Mouse (Mus musculus) liver, embryonic 13.5 days (tissue): Measurements from ENCODE around the gene Hexa. TPM values are rescaled to one million over a fixed set of nuclear protein-coding genes. Genes with fewer than 3 reads are reported as not detected.

Experiments used
- ATAC-seq: fragments of 200-750 bp; cut with Nextera tagmentation; 2 replicates; pipeline ENCODE4 v1.8.0; 2017; ENCODE audit warnings: low read depth, mild to moderate bottlenecking, moderate number of reproducible peaks, moderate library complexity
- DNase-seq: peaks from one replicate; pipeline ENCODE4 v3.0.0; 2022
- H3K27ac ChIP-seq: fragments of 300-500 bp; sonication (generic); 2 replicates; pipeline ENCODE4 v1.5.1; 2015; ENCODE audit warnings: moderate library complexity, mild to moderate bottlenecking, inconsistent platforms
- H3K27me3 ChIP-seq: fragments of 300-500 bp; sonication (generic); 2 replicates; pipeline ENCODE4 v1.6.1; 2015; ENCODE audit warnings: mild to moderate bottlenecking, inconsistent platforms
- H3K36me3 ChIP-seq: fragments of 300-500 bp; sonication (generic); 2 replicates; pipeline ENCODE4 v1.6.1; 2015; ENCODE audit warnings: mild to moderate bottlenecking, inconsistent platforms
- H3K4me1 ChIP-seq: fragments of 300-500 bp; sonication (generic); replicated peaks from 2 replicates; pipeline ENCODE4 v1.6.1; 2015; ENCODE audit warnings: inconsistent platforms
- H3K4me2 ChIP-seq: fragments of 300-500 bp; sonication (generic); 2 replicates; pipeline ENCODE4 v1.6.1; 2015; ENCODE audit warnings: inconsistent platforms, mild to moderate bottlenecking, moderate library complexity
- H3K4me3 ChIP-seq: fragments of 300-500 bp; sonication (generic); replicated peaks from 2 replicates; pipeline ENCODE4 v1.5.1; 2015; ENCODE audit warnings: mild to moderate bottlenecking, inconsistent platforms
- H3K9ac ChIP-seq: fragments of 300-500 bp; sonication (generic); 2 replicates; pipeline ENCODE4 v1.6.1; 2015; ENCODE audit warnings: mild to moderate bottlenecking, inconsistent platforms
- H3K9me3 ChIP-seq: fragments of 300-500 bp; sonication (generic); replicated peaks from 2 replicates; pipeline ENCODE4 v1.6.1; 2016; ENCODE audit warnings: inconsistent platforms
- WGBS: fragments of 180-500 bp; shearing (Covaris S2); methylation state at CpG from one replicate; pipeline ENCODE4 v1.1.7; 2015; ENCODE audit not compliant: insufficient replicate concordance; 5-methylcytosine and 5-hydroxymethylcytosine counted together
- polyA plus RNA-seq: library from polyadenylated mRNA; unstranded; fragments of >200 nt; fragmentation: Nextera tagmentation; extraction: Ambion mirVana; gene quantifications from 2 replicates; pipeline ENCODE4 v1.2.1, GENCODE M21; 2015

Hexa gene
- polyA plus RNA-seq: 32.1 and 32.5 TPM in 2 replicates

GRCm38 (mm10) chr9:59539441-59540137 lies at the start of gene Hexa, which contains the start of gene Tmem202:
TSS of gene Hexa (plus strand) at chr9:59539540.
TSS of gene Tmem202 (minus strand) at chr9:59539847.
- Histone ChIP-seq H3K9me3 (no peaks in the 10 kb centered on the region), H3K4me2 (peak within 1 kb of the TSS; percentile 92), H3K27ac (peak within 1 kb of the TSS; percentile 9; the same call in 1 of the 2 replicates), H3K4me3 (peak within 1 kb of the TSS; percentile 69), H3K4me1 (peaks cover 33% of the 10 kb centered on the region), H3K9ac (peak within 1 kb of the TSS; percentile 74), H3K27me3 (no peaks in the 10 kb centered on the region), H3K36me3 (no peaks in the 10 kb centered on the region)
- under 1% methylated on average over 55 of the region's 55 CpGs for WGBS
- DNase-seq (peak; percentile 68), ATAC-seq (peak; percentile 75)

GRCm38 (mm10) chr9:59508146-59508545 lies 31.2 kb upstream of the Hexa start:
- Histone ChIP-seq H3K27ac (no peak overlapping the region), H3K27me3 (no peaks in the 10 kb centered on the region), H3K9ac (no peak overlapping the region), H3K4me1 (no peaks in the 10 kb centered on the region), H3K36me3 (no peaks in the 10 kb centered on the region), H3K9me3 (no peaks in the 10 kb centered on the region), H3K4me2 (no peak overlapping the region), H3K4me3 (no peak overlapping the region)
- no peak for DNase-seq
- WGBS: 50% methylated on average over 1 of the region's 1 CpGs
- no peak for ATAC-seq

GRCm38 (mm10) chr9:59512381-59512780 lies 27.0 kb upstream of the Hexa start:
- no peak for DNase-seq
- Histone ChIP-seq H3K4me1 (no peaks in the 10 kb centered on the region), H3K27ac (no peak overlapping the region), H3K4me3 (no peak overlapping the region), H3K4me2 (no peak overlapping the region), H3K27me3 (0 out of 2 replicates have a peak, but pooled peaks cover 6% of the 10 kb centered on the region), H3K36me3 (no peaks in the 10 kb centered on the region), H3K9ac (no peak overlapping the region), H3K9me3 (no peaks in the 10 kb centered on the region)
- 64% methylated on average over 4 of the region's 4 CpGs for WGBS
- ATAC-seq: no peak

GRCm38 (mm10) chr9:59515069-59515468 lies 24.3 kb upstream of the Hexa start:
- DNase-seq (no peak), ATAC-seq (no peak)
- Histone ChIP-seq H3K36me3 (no peaks in the 10 kb centered on the region), H3K4me2 (no peak overlapping the region), H3K27ac (no peak overlapping the region), H3K9ac (no peak overlapping the region), H3K9me3 (no peaks in the 10 kb centered on the region), H3K4me3 (no peak overlapping the region), H3K27me3 (0 out of 2 replicates have a peak, but pooled peaks cover 6% of the 10 kb centered on the region), H3K4me1 (no peaks in the 10 kb centered on the region)
- WGBS: 22% methylated on average over 3 of the region's 3 CpGs

- Histone ChIP-seq H3K9ac (no peak overlapping the region), H3K36me3 (no peaks in the 10 kb centered on the region), H3K9me3 (no peaks in the 10 kb centered on the region), H3K27me3 (0 out of 2 replicates have a peak, but pooled peaks cover 6% of the 10 kb centered on the region), H3K4me2 (no peak overlapping the region), H3K4me3 (no peak overlapping the region), H3K4me1 (no peaks in the 10 kb centered on the region), H3K27ac (no peak overlapping the region)
- ATAC-seq (no peak), DNase-seq (no peak)
- 50% methylated on average over 7 of the region's 7 CpGs for WGBS
These were observed 22.2 kb upstream of the Hexa start for GRCm38 (mm10) chr9:59517127-59517526.

- ATAC-seq: no peak
These were observed 20.4 kb upstream of the Hexa start for GRCm38 (mm10) chr9:59518976-59519375.

GRCm38 (mm10) chr9:59519396-59519795 lies 19.9 kb upstream of the Hexa start:
- Histone ChIP-seq H3K4me3 (no peak overlapping the region), H3K9me3 (no peaks in the 10 kb centered on the region), H3K9ac (no peak overlapping the region), H3K4me1 (peaks cover 6% of the 10 kb centered on the region), H3K27me3 (0 out of 2 replicates have a peak, but pooled peaks cover 6% of the 10 kb centered on the region), H3K27ac (no peak overlapping the region), H3K36me3 (no peaks in the 10 kb centered on the region), H3K4me2 (no peak overlapping the region)
- no peak for ATAC-seq
- no peak for DNase-seq
- WGBS: 62% methylated on average over 2 of the region's 2 CpGs

More at GRCm38 (mm10) chr9:59518976-59519375, 20.4 kb upstream of the Hexa start:
- Histone ChIP-seq H3K27me3 (0 out of 2 replicates have a peak, but pooled peaks cover 6% of the 10 kb centered on the region), H3K9me3 (no peaks in the 10 kb centered on the region), H3K4me2 (no peak overlapping the region), H3K9ac (no peak overlapping the region), H3K4me1 (peaks cover 6% of the 10 kb centered on the region), H3K4me3 (no peak overlapping the region), H3K36me3 (no peaks in the 10 kb centered on the region), H3K27ac (no peak overlapping the region)
- no peak for DNase-seq
- 61% methylated on average over 5 of the region's 5 CpGs for WGBS

- ATAC-seq (no peak), DNase-seq (no peak)
- Histone ChIP-seq H3K9ac (no peak overlapping the region), H3K27me3 (no peaks in the 10 kb centered on the region), H3K4me1 (peaks cover 9% of the 10 kb centered on the region), H3K27ac (no peak overlapping the region; the same call in 1 of the 2 replicates), H3K4me3 (no peak overlapping the region), H3K4me2 (no peak overlapping the region), H3K36me3 (no peaks in the 10 kb centered on the region), H3K9me3 (no peaks in the 10 kb centered on the region)
- 9% methylated on average over 4 of the region's 4 CpGs for WGBS
These were observed 16.4 kb upstream of the Hexa start for GRCm38 (mm10) chr9:59522906-59523305.

- Histone ChIP-seq H3K27me3 (no peaks in the 10 kb centered on the region), H3K4me3 (no peak overlapping the region), H3K9ac (no peak overlapping the region), H3K36me3 (no peaks in the 10 kb centered on the region), H3K9me3 (no peaks in the 10 kb centered on the region), H3K4me1 (peaks cover 9% of the 10 kb centered on the region), H3K27ac (no peak overlapping the region), H3K4me2 (no peak overlapping the region)
- 20% methylated on average over 6 of the region's 6 CpGs for WGBS
- DNase-seq: no peak
- no peak for ATAC-seq
These were observed 12.6 kb upstream of the Hexa start for GRCm38 (mm10) chr9:59526727-59527126.

GRCm38 (mm10) chr9:59527580-59527979 lies 11.8 kb upstream of the Hexa start:
- H3K4me1 ChIP-seq: peaks cover 9% of the 10 kb centered on the region
- no peaks in the 10 kb centered on the region for H3K27me3 ChIP-seq
- 79% methylated on average over 3 of the region's 3 CpGs for WGBS
- H3K9me3 ChIP-seq: no peaks in the 10 kb centered on the region
- DNase-seq (no peak), ATAC-seq (no peak)
- H3K27ac ChIP-seq: no peak overlapping the region
- H3K4me2 ChIP-seq: no peak overlapping the region
- no peak overlapping the region for H3K9ac ChIP-seq
- no peak overlapping the region for H3K4me3 ChIP-seq
- no peaks in the 10 kb centered on the region for H3K36me3 ChIP-seq

GRCm38 (mm10) chr9:59528274-59528673 lies 11.1 kb upstream of the Hexa start:
- Histone ChIP-seq H3K4me3 (no peak overlapping the region), H3K9ac (no peak overlapping the region), H3K4me1 (0 out of 2 replicates have a peak, but pooled peaks cover 3% of the 10 kb centered on the region), H3K36me3 (no peaks in the 10 kb centered on the region), H3K27ac (no peak overlapping the region), H3K4me2 (no peak overlapping the region), H3K9me3 (no peaks in the 10 kb centered on the region), H3K27me3 (no peaks in the 10 kb centered on the region)
- no peak for DNase-seq
- 60% methylated on average over 2 of the region's 2 CpGs for WGBS
- no peak for ATAC-seq

GRCm38 (mm10) chr9:59531645-59532044 lies 7.7 kb upstream of the Hexa start:
- Histone ChIP-seq H3K9ac (no peak overlapping the region), H3K27ac (no peak overlapping the region), H3K36me3 (no peaks in the 10 kb centered on the region), H3K4me2 (no peak overlapping the region), H3K4me3 (no peak overlapping the region), H3K27me3 (no peaks in the 10 kb centered on the region), H3K9me3 (no peaks in the 10 kb centered on the region), H3K4me1 (0 out of 2 replicates have a peak, but pooled peaks cover 3% of the 10 kb centered on the region)
- DNase-seq (no peak), ATAC-seq (no peak)
- WGBS: 54% methylated on average over 5 of the region's 5 CpGs
